Mouse (Mus musculus): ENCODE results near the gene Dscam.

- TF ChIP-seq CEBPB (IDR thresholded peaks at IDR 0.05; ENCODE audit: insufficient read depth, poor library complexity, severe bottlenecking) (no peak), SRF (IDR thresholded peaks at IDR 0.05; ENCODE audit: control insufficient read depth, insufficient read length, low read depth) (no peak), POLR2AphosphoS2 (IDR thresholded peaks at IDR 0.05; ENCODE audit: insufficient read length, low read depth) (no peak), POLR2A (IDR thresholded peaks at IDR 0.05; ENCODE audit: insufficient read length, low read depth) (no peak), E2F4 (IDR thresholded peaks at IDR 0.05; ENCODE audit: insufficient read depth) (no peak), TCF12 (IDR thresholded peaks at IDR 0.05; ENCODE audit: insufficient read depth, poor library complexity, severe bottlenecking) (no peak)
These were observed 379.2 kb downstream of the Dscam start for GRCm38 (mm10) chr16:96791307-96791706.

Measured in myocyte (in vitro differentiated cells).